Mouse (Mus musculus): ENCODE data around the gene B9d1. TPM values are rescaled to one million over a fixed set of nuclear protein-coding genes. Genes with fewer than 3 reads are reported as not detected.

B9d1 gene
- polyA plus RNA-seq, 1 experiment from 2014 or later: 21.9 TPM

- WGBS: 90% methylated on average over 3 of the region's 3 CpGs
- H3K9ac ChIP-seq (ENCODE audit: low read length): no peak overlapping the region
- no peaks in the 10 kb centered on the region for H3K4me1 ChIP-seq (ENCODE audit: control insufficient read depth, insufficient read depth, low read length)
- no peak for ATAC-seq (ENCODE audit: insufficient read depth, low FRiP score)
- H3K4me2 ChIP-seq (ENCODE audit: low read depth, low read length): no peak overlapping the region
- H3K4me3 ChIP-seq (replicated peaks; ENCODE audit: low read length): no peak overlapping the region
- no peak overlapping the region for H3K27ac ChIP-seq (ENCODE audit: low read length)
- H3K27me3 ChIP-seq (ENCODE audit: control insufficient read depth, insufficient read depth, low read length): no peaks in the 10 kb centered on the region
- H3K36me3 ChIP-seq (ENCODE audit: control insufficient read depth, insufficient read depth, low read length): 0 out of 2 replicates have a peak, but pooled peaks cover 4% of the 10 kb centered on the region
- no peaks in the 10 kb centered on the region for H3K9me3 ChIP-seq (replicated peaks; ENCODE audit: control insufficient read depth, low read length)
These were observed 14.7 kb downstream of the B9d1 start for GRCm38 (mm10) chr11:61519484-61520107.

GRCm38 (mm10) chr11:61526872-61527271 lies 21.9 kb downstream of the B9d1 start:
- Histone ChIP-seq H3K9me3 (replicated peaks; ENCODE audit: control insufficient read depth, low read length) (no peaks in the 10 kb centered on the region), H3K9ac (ENCODE audit: low read length) (no peak overlapping the region), H3K4me1 (ENCODE audit: control insufficient read depth, insufficient read depth, low read length) (no peaks in the 10 kb centered on the region), H3K27me3 (ENCODE audit: control insufficient read depth, insufficient read depth, low read length) (no peaks in the 10 kb centered on the region), H3K27ac (ENCODE audit: low read length) (no peak overlapping the region), H3K4me3 (replicated peaks; ENCODE audit: low read length) (no peak overlapping the region), H3K4me2 (ENCODE audit: low read depth, low read length) (no peak overlapping the region), H3K36me3 (ENCODE audit: control insufficient read depth, insufficient read depth, low read length) (no peaks in the 10 kb centered on the region)
- 100% methylated on average over 1 of the region's 1 CpGs for WGBS
- no peak for ATAC-seq (ENCODE audit: insufficient read depth, low FRiP score)

GRCm38 (mm10) chr11:61529268-61529713 lies 24.3 kb downstream of the B9d1 start:
- H3K27me3 ChIP-seq (ENCODE audit: control insufficient read depth, insufficient read depth, low read length): no peaks in the 10 kb centered on the region
- no peaks in the 10 kb centered on the region for H3K4me1 ChIP-seq (ENCODE audit: control insufficient read depth, insufficient read depth, low read length)
- no peak overlapping the region for H3K4me2 ChIP-seq (ENCODE audit: low read depth, low read length)
- H3K36me3 ChIP-seq (ENCODE audit: control insufficient read depth, insufficient read depth, low read length): no peaks in the 10 kb centered on the region
- no peak overlapping the region for H3K4me3 ChIP-seq (replicated peaks; ENCODE audit: low read length)
- no peak overlapping the region for H3K27ac ChIP-seq (ENCODE audit: low read length)
- 49% methylated on average over 4 of the region's 4 CpGs for WGBS
- H3K9me3 ChIP-seq (replicated peaks; ENCODE audit: control insufficient read depth, low read length): no peaks in the 10 kb centered on the region
- H3K9ac ChIP-seq (ENCODE audit: low read length): no peak overlapping the region
- peak; percentile 37; the same call in 1 of the 2 replicates for ATAC-seq (ENCODE audit: insufficient read depth, low FRiP score)

GRCm38 (mm10) chr11:61532820-61533219 lies 27.9 kb downstream of the B9d1 start:
- Histone ChIP-seq H3K4me3 (replicated peaks; ENCODE audit: low read length) (no peak overlapping the region), H3K9ac (ENCODE audit: low read length) (no peak overlapping the region), H3K9me3 (replicated peaks; ENCODE audit: control insufficient read depth, low read length) (no peaks in the 10 kb centered on the region), H3K27ac (ENCODE audit: low read length) (no peak overlapping the region), H3K4me1 (ENCODE audit: control insufficient read depth, insufficient read depth, low read length) (no peaks in the 10 kb centered on the region), H3K27me3 (ENCODE audit: control insufficient read depth, insufficient read depth, low read length) (no peaks in the 10 kb centered on the region), H3K4me2 (ENCODE audit: low read depth, low read length) (no peak overlapping the region), H3K36me3 (ENCODE audit: control insufficient read depth, insufficient read depth, low read length) (no peaks in the 10 kb centered on the region)
- no peak for ATAC-seq (ENCODE audit: insufficient read depth, low FRiP score)
- 90% methylated on average over 2 of the region's 2 CpGs for WGBS

- ATAC-seq (ENCODE audit: insufficient read depth, low FRiP score): no peak
- no peaks in the 10 kb centered on the region for H3K36me3 ChIP-seq (ENCODE audit: control insufficient read depth, insufficient read depth, low read length)
- no peaks in the 10 kb centered on the region for H3K9me3 ChIP-seq (replicated peaks; ENCODE audit: control insufficient read depth, low read length)
- H3K27me3 ChIP-seq (ENCODE audit: control insufficient read depth, insufficient read depth, low read length): no peaks in the 10 kb centered on the region
- no peak overlapping the region for H3K27ac ChIP-seq (ENCODE audit: low read length)
- no peaks in the 10 kb centered on the region for H3K4me1 ChIP-seq (ENCODE audit: control insufficient read depth, insufficient read depth, low read length)
- H3K9ac ChIP-seq (ENCODE audit: low read length): no peak overlapping the region
- H3K4me2 ChIP-seq (ENCODE audit: low read depth, low read length): no peak overlapping the region
- WGBS: 70% methylated on average over 5 of the region's 5 CpGs
- no peak overlapping the region for H3K4me3 ChIP-seq (replicated peaks; ENCODE audit: low read length)
These were observed 28.6 kb downstream of the B9d1 start for GRCm38 (mm10) chr11:61533571-61533970.

- Histone ChIP-seq H3K9me3 (replicated peaks; ENCODE audit: control insufficient read depth, low read length) (no peaks in the 10 kb centered on the region), H3K27ac (ENCODE audit: low read length) (no peak overlapping the region), H3K9ac (ENCODE audit: low read length) (no peak overlapping the region), H3K4me2 (ENCODE audit: low read depth, low read length) (no peak overlapping the region), H3K36me3 (ENCODE audit: control insufficient read depth, insufficient read depth, low read length) (no peaks in the 10 kb centered on the region), H3K4me1 (ENCODE audit: control insufficient read depth, insufficient read depth, low read length) (no peaks in the 10 kb centered on the region), H3K27me3 (ENCODE audit: control insufficient read depth, insufficient read depth, low read length) (no peaks in the 10 kb centered on the region), H3K4me3 (replicated peaks; ENCODE audit: low read length) (no peak overlapping the region)
- 48% methylated on average over 1 of the region's 1 CpGs for WGBS
- no peak for ATAC-seq (ENCODE audit: insufficient read depth, low FRiP score)
These were observed 30.6 kb downstream of the B9d1 start for GRCm38 (mm10) chr11:61535530-61535929.

GRCm38 (mm10) chr11:61536952-61537351 lies 32.0 kb downstream of the B9d1 start:
- no peak for ATAC-seq (ENCODE audit: insufficient read depth, low FRiP score)
- Histone ChIP-seq H3K9me3 (replicated peaks; ENCODE audit: control insufficient read depth, low read length) (no peaks in the 10 kb centered on the region), H3K4me1 (ENCODE audit: control insufficient read depth, insufficient read depth, low read length) (no peaks in the 10 kb centered on the region), H3K36me3 (ENCODE audit: control insufficient read depth, insufficient read depth, low read length) (no peaks in the 10 kb centered on the region), H3K9ac (ENCODE audit: low read length) (no peak overlapping the region), H3K27me3 (ENCODE audit: control insufficient read depth, insufficient read depth, low read length) (no peaks in the 10 kb centered on the region), H3K4me2 (ENCODE audit: low read depth, low read length) (no peak overlapping the region), H3K4me3 (replicated peaks; ENCODE audit: low read length) (no peak overlapping the region), H3K27ac (ENCODE audit: low read length) (no peak overlapping the region)
- 44% methylated on average over 3 of the region's 3 CpGs for WGBS

- H3K9ac ChIP-seq (ENCODE audit: low read length): no peak overlapping the region
- H3K4me1 ChIP-seq (ENCODE audit: control insufficient read depth, insufficient read depth, low read length): no peaks in the 10 kb centered on the region
- WGBS: 69% methylated on average over 3 of the region's 3 CpGs
- H3K27me3 ChIP-seq (ENCODE audit: control insufficient read depth, insufficient read depth, low read length): no peaks in the 10 kb centered on the region
- ATAC-seq (ENCODE audit: insufficient read depth, low FRiP score): no peak
- no peak overlapping the region for H3K4me2 ChIP-seq (ENCODE audit: low read depth, low read length)
- no peaks in the 10 kb centered on the region for H3K9me3 ChIP-seq (replicated peaks; ENCODE audit: control insufficient read depth, low read length)
- no peak overlapping the region for H3K27ac ChIP-seq (ENCODE audit: low read length)
- no peaks in the 10 kb centered on the region for H3K36me3 ChIP-seq (ENCODE audit: control insufficient read depth, insufficient read depth, low read length)
- no peak overlapping the region for H3K4me3 ChIP-seq (replicated peaks; ENCODE audit: low read length)
These were observed 32.4 kb downstream of the B9d1 start for GRCm38 (mm10) chr11:61537362-61537761.

GRCm38 (mm10) chr11:61540642-61541041 lies 35.7 kb downstream of the B9d1 start:
- Histone ChIP-seq H3K27me3 (ENCODE audit: control insufficient read depth, insufficient read depth, low read length) (no peaks in the 10 kb centered on the region), H3K4me1 (ENCODE audit: control insufficient read depth, insufficient read depth, low read length) (no peaks in the 10 kb centered on the region), H3K9ac (ENCODE audit: low read length) (no peak overlapping the region), H3K4me2 (ENCODE audit: low read depth, low read length) (no peak overlapping the region), H3K9me3 (replicated peaks; ENCODE audit: control insufficient read depth, low read length) (no peaks in the 10 kb centered on the region), H3K36me3 (ENCODE audit: control insufficient read depth, insufficient read depth, low read length) (no peaks in the 10 kb centered on the region), H3K4me3 (replicated peaks; ENCODE audit: low read length) (no peak overlapping the region), H3K27ac (ENCODE audit: low read length) (no peak overlapping the region)
- 69% methylated on average over 7 of the region's 7 CpGs for WGBS
- ATAC-seq (ENCODE audit: insufficient read depth, low FRiP score): no peak

All from stomach, embryonic 16.5 days (tissue).